24 mouse cellular contexts compared by ENCODE assay signal in the genomic region with DNA sequence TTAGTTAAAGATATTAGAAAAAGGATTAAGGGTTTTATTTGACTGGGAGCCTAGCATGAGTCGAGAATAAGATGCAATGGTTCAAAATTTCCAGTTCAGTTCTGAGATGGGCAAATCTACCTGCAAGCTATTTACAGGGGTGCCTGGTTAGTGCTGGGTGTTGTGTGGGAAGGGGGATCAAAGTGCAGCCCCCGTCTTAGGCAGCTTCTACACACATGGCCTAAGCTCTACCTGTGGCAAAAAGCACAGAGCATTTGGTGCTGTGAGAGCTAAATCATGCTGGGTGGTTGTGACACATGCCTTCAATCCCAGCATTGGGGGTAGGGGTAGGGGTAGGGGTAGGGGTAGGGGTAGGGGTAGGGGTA. TPM values are rescaled to one million over a fixed set of nuclear protein-coding genes. Genes with fewer than 3 reads are reported as not detected.
DNase-seq lines count a peak whose midpoint lies in the region; ATAC-seq and TF ChIP-seq lines count a peak whose summit lies in the region.
"Had no signal": no experiment of that assay in that cellular context is flagged by ENCODE, and none has a peak within 500 bp of the region (broad histone marks: within the 10 kb centered on the region; RNA-seq: fewer than 3 reads in every experiment).

No protein-coding gene starts in this region.

- H3K27ac ChIP-seq in heart, embryonic 10.5 days: 0 out of 2 replicates have a peak overlapping the region, but pooled peaks have one; percentile 42
- H3K27ac ChIP-seq in heart, embryonic 12.5 days (ENCODE audit: poor library complexity, severe bottlenecking): no peak overlapping the region
- H3K27ac ChIP-seq in liver, embryonic 16.5 days (ENCODE audit: low read length): no peak overlapping the region
- H3K27ac ChIP-seq in liver, embryonic 11.5 days (ENCODE audit: low read depth, low read length): no peak overlapping the region
- H3K27ac ChIP-seq in CH12.LX (ENCODE audit: insufficient read depth, low read depth): no peak overlapping the region
- H3K27ac ChIP-seq: embryonic facial prominence, embryonic 10.5 days; embryonic facial prominence, embryonic 13.5 days; forebrain, embryonic 12.5 days; forebrain, embryonic 15.5 days; hindbrain, embryonic 12.5 days; hindbrain, embryonic 15.5 days had no signal

- dilution Hi-C loops in CH12.LX (cut with MboI; ENCODE audit: extremely low pct_ligation_motif_present, extremely low pct_unique_long_range_greater_than_20kb, low sequenced_read_pairs): no loop called here

- no peak overlapping the region for H3K4me3 ChIP-seq in heart, embryonic 10.5 days
- no peak overlapping the region for H3K4me3 ChIP-seq in heart, embryonic 12.5 days
- no peak overlapping the region for H3K4me3 ChIP-seq in liver, embryonic 16.5 days (ENCODE audit: low read depth, low read length)
- H3K4me3 ChIP-seq in liver, embryonic 11.5 days (ENCODE audit: low read depth, low read length): no peak overlapping the region
- no peak overlapping the region for H3K4me3 ChIP-seq in CH12.LX (replicated peaks in 1 of 3; ENCODE audit: low read depth in 2 of 3, low read length in 2 of 3, poor library complexity in 1 of 3)
- H3K4me3 ChIP-seq: embryonic facial prominence, embryonic 10.5 days; embryonic facial prominence, embryonic 13.5 days; erythroblast, embryonic 14.5 days; forebrain, embryonic 12.5 days; forebrain, embryonic 15.5 days; hindbrain, embryonic 12.5 days; hindbrain, embryonic 15.5 days had no signal

- TF ChIP-seq POLR2A in CH12.LX (IDR thresholded peaks at IDR 0.05; ENCODE audit: low read depth, low read length): no peak

- DNase-seq in heart, embryonic 10.5 days (ENCODE audit: low spot score): no peak
- DNase-seq in liver, embryonic 11.5 days (ENCODE audit: low spot score): no peak
- no peak for DNase-seq in CH12.LX (ENCODE audit: extremely low read depth)
- peak; percentile 58 for DNase-seq in yolk sac, embryonic 10.5 days (ENCODE audit: low spot score)
- DNase-seq in kidney, postnatal 4 days: no peak
- DNase-seq: adrenal gland, adult 8-10 months; adrenal gland, postnatal 25 days; cerebellum, adult 11-12 months; cerebellum, adult 8-10 months; cerebellum, postnatal 10 days; embryo, embryonic 11 days; gastrocnemius, postnatal 25 days; heart, adult 18-20 months had no signal

- no peaks in the 10 kb centered on the region for H3K36me3 ChIP-seq in heart, embryonic 10.5 days
- H3K36me3 ChIP-seq in heart, embryonic 12.5 days: no peaks in the 10 kb centered on the region
- H3K36me3 ChIP-seq in liver, embryonic 16.5 days (ENCODE audit: control insufficient read depth, insufficient read depth): no peaks in the 10 kb centered on the region
- H3K36me3 ChIP-seq in liver, embryonic 11.5 days (ENCODE audit: control insufficient read depth, insufficient read depth, low read length): no peaks in the 10 kb centered on the region
- peaks cover 0 to 3% of the 10 kb centered on the region in 2 experiments for H3K36me3 ChIP-seq in CH12.LX (replicated peaks in 1 of 2; ENCODE audit: control insufficient read depth in 1 of 2, insufficient read depth in 1 of 2, low read length in 1 of 2)
- H3K36me3 ChIP-seq: embryonic facial prominence, embryonic 10.5 days; embryonic facial prominence, embryonic 13.5 days; forebrain, embryonic 12.5 days; forebrain, embryonic 15.5 days; G1E; hindbrain, embryonic 12.5 days; hindbrain, embryonic 15.5 days had no signal

- H3K9me3 ChIP-seq in heart, embryonic 10.5 days: no peaks in the 10 kb centered on the region
- no peaks in the 10 kb centered on the region for H3K9me3 ChIP-seq in heart, embryonic 12.5 days (replicated peaks)
- H3K9me3 ChIP-seq in liver, embryonic 16.5 days (replicated peaks; ENCODE audit: control insufficient read depth, low read length): no peaks in the 10 kb centered on the region
- no peaks in the 10 kb centered on the region for H3K9me3 ChIP-seq in liver, embryonic 11.5 days (ENCODE audit: control insufficient read depth, low read length)
- H3K9me3 ChIP-seq in CH12.LX (replicated peaks; ENCODE audit: low read length): no peaks in the 10 kb centered on the region
- H3K9me3 ChIP-seq: embryonic facial prominence, embryonic 10.5 days; embryonic facial prominence, embryonic 13.5 days; forebrain, embryonic 12.5 days; forebrain, embryonic 15.5 days; G1E; hindbrain, embryonic 12.5 days; hindbrain, embryonic 15.5 days had no signal

- TF ChIP-seq RAD21 in CH12.LX (IDR thresholded peaks at IDR 0.05; ENCODE audit: low read depth, low read length): no peak

- H3K9ac ChIP-seq in heart, embryonic 12.5 days: no peak overlapping the region
- H3K9ac ChIP-seq in liver, embryonic 16.5 days (ENCODE audit: low read depth, low read length): no peak overlapping the region
- no peak overlapping the region for H3K9ac ChIP-seq in liver, embryonic 11.5 days (ENCODE audit: low read depth, low read length)
- no peak overlapping the region for H3K9ac ChIP-seq in CH12.LX (ENCODE audit: insufficient read depth, low read depth)
- H3K9ac ChIP-seq: embryonic facial prominence, embryonic 13.5 days; forebrain, embryonic 12.5 days; forebrain, embryonic 15.5 days; hindbrain, embryonic 12.5 days; hindbrain, embryonic 15.5 days had no signal

- peaks cover 32% of the 10 kb centered on the region for H3K4me1 ChIP-seq in heart, embryonic 10.5 days
- H3K4me1 ChIP-seq in heart, embryonic 12.5 days (replicated peaks): peaks cover 36% of the 10 kb centered on the region
- H3K4me1 ChIP-seq in liver, embryonic 16.5 days (ENCODE audit: control insufficient read depth, low read depth, low read length): peaks cover 16% of the 10 kb centered on the region
- peaks cover 22% of the 10 kb centered on the region for H3K4me1 ChIP-seq in liver, embryonic 11.5 days (replicated peaks; ENCODE audit: control insufficient read depth, insufficient read depth, low read length)
- peaks cover 12 to 30% of the 10 kb centered on the region in 2 experiments for H3K4me1 ChIP-seq in CH12.LX (ENCODE audit: control insufficient read depth in 1 of 2, insufficient read depth in 2 of 2)

- 84% methylated on average over 2 of the region's 2 CpGs for WGBS in heart, embryonic 10.5 days
- 80% methylated on average over 2 of the region's 2 CpGs for WGBS in heart, embryonic 12.5 days
- WGBS in liver, embryonic 16.5 days (ENCODE audit: insufficient replicate concordance): 54% methylated on average over 2 of the region's 2 CpGs
- 76% methylated on average over 2 of the region's 2 CpGs for WGBS in liver, embryonic 11.5 days

- in situ Hi-C loops in CH12.LX (cut with MboI; ENCODE audit: low pct_ligation_motif_present, low pct_unique_long_range_greater_than_20kb, low sequenced_read_pairs): no loop called here

- TF ChIP-seq EP300 in CH12.LX (IDR thresholded peaks at IDR 0.05; ENCODE audit: low read length): no peak

- H3K27me3 ChIP-seq in heart, embryonic 10.5 days (ENCODE audit: insufficient read depth, poor library complexity, severe bottlenecking): no peaks in the 10 kb centered on the region
- H3K27me3 ChIP-seq in heart, embryonic 12.5 days (replicated peaks): no peaks in the 10 kb centered on the region
- no peaks in the 10 kb centered on the region for H3K27me3 ChIP-seq in liver, embryonic 16.5 days (ENCODE audit: control insufficient read depth, insufficient read depth, low read depth, low read length)
- H3K27me3 ChIP-seq in liver, embryonic 11.5 days (replicated peaks; ENCODE audit: control insufficient read depth, insufficient read depth, low read length): no peaks in the 10 kb centered on the region
- no peaks in the 10 kb centered on the region for H3K27me3 ChIP-seq in CH12.LX (replicated peaks)
- H3K27me3 ChIP-seq: embryonic facial prominence, embryonic 13.5 days; forebrain, embryonic 12.5 days; forebrain, embryonic 15.5 days; hindbrain, embryonic 12.5 days; hindbrain, embryonic 15.5 days had no signal

- no peaks in the 10 kb centered on the region for H3K79me2 ChIP-seq in CH12.LX (replicated peaks; ENCODE audit: control insufficient read depth, extremely low read depth, insufficient read depth, poor library complexity, severe bottlenecking)

- H3K4me2 ChIP-seq in heart, embryonic 12.5 days: no peak overlapping the region
- H3K4me2 ChIP-seq in liver, embryonic 16.5 days (ENCODE audit: low read depth, low read length): no peak overlapping the region; the same call in 1 of the 2 replicates
- no peak overlapping the region for H3K4me2 ChIP-seq in liver, embryonic 11.5 days
- no peak overlapping the region for H3K4me2 ChIP-seq in CH12.LX (ENCODE audit: insufficient read depth, low read depth, poor library complexity, severe bottlenecking)
- H3K4me2 ChIP-seq: embryonic facial prominence, embryonic 13.5 days; forebrain, embryonic 12.5 days; forebrain, embryonic 15.5 days; hindbrain, embryonic 12.5 days; hindbrain, embryonic 15.5 days had no signal

- no peak for ATAC-seq in heart, embryonic 12.5 days (ENCODE audit: insufficient number of reproducible peaks, low FRiP score)
- peak; percentile 52; the same call in 1 of the 2 replicates for ATAC-seq in liver, embryonic 16.5 days (ENCODE audit: low read depth)
- no peak for ATAC-seq in liver, embryonic 11.5 days (replicated peaks; ENCODE audit: low FRiP score)
- ATAC-seq: activated CD4-positive, CD25-positive, alpha-beta regulatory T cell, adult 4 months; forebrain, embryonic 15.5 days had no signal

- no peak for TF ChIP-seq CTCF in CH12.LX (conservative IDR thresholded peaks at IDR 0.05 in 1 of 2, IDR thresholded peaks at IDR 0.05 in 1 of 2; ENCODE audit: low read depth in 2 of 2, low read length in 2 of 2)

TF ChIP-seq in CH12.LX, 34 proteins besides CTCF, POLR2A, EP300 and RAD21:
- TF ChIP-seq MAZ (IDR thresholded peaks at IDR 0.05; ENCODE audit: low read depth, low read length): no peak
- 0 out of 2 replicates have a peak, but pooled peaks have one; percentile 1 for TF ChIP-seq MYC (IDR thresholded peaks at IDR 0.05; ENCODE audit: low read depth, low read length)
- TF ChIP-seq PAX5 (IDR thresholded peaks at IDR 0.05; ENCODE audit: low read length): no peak
TF ChIP-seq in CH12.LX: peak in this region for 1.

RNA-seq across cellular contexts. Expression of gene Zfp706, which starts 32.3 kb away (rescaled TPM):
- 456 and 495 TPM in 2 replicates for polyA plus RNA-seq in heart, embryonic 10.5 days (2016; fragmentation: Nextera tagmentation; extraction: Ambion mirVana)
- polyA plus RNA-seq in heart, embryonic 12.5 days (2016; fragmentation: Nextera tagmentation; extraction: Ambion mirVana): 459 and 491 TPM in 2 replicates
- polyA plus RNA-seq in liver, embryonic 16.5 days (2015; fragmentation: Nextera tagmentation; extraction: Ambion mirVana): 151 and 178 TPM in 2 replicates
- 419 and 426 TPM in 2 replicates for polyA plus RNA-seq in liver, embryonic 11.5 days (2014; fragmentation: Nextera tagmentation; extraction: Ambion mirVana)
- 52.0 and 88.7 TPM in 2 replicates for total RNA-seq in CH12.LX (2012; rRNA removed)
- 285 and 293 TPM in 2 replicates for total RNA-seq in CH12.LX (2014; rRNA removed)
- 384 and 583 TPM in 2 replicates for polyA plus RNA-seq in CH12.LX (2012; ENCODE audit: insufficient read length, low read depth)
